Mouse (Mus musculus) thymus, postnatal 10 days (tissue): ENCODE measurements around the gene Ubtd1.
"Not testable (repeated sequence)": the region's sequence is repeated elsewhere in the genome, so short reads cannot be mapped to it uniquely, and the experiment has no call there.

Experiments used
- DNase-seq, 2 experiments: peaks; one replicate each; pipeline ENCODE4 v3.0.0; 2021; ENCODE audit warnings: low spot score in 2 of 2

The Ubtd1 gene

GRCm38 (mm10) chr19:42061443-42061842 lies 79.9 kb downstream of the Ubtd1 start:
- DNase-seq, result no peak

- DNase-seq, result no peak
Measured at GRCm38 (mm10) chr19:42068441-42069240, 87.1 kb downstream of the Ubtd1 start.

GRCm38 (mm10) chr19:42069241-42069525 lies 87.6 kb downstream of the Ubtd1 start:
- DNase-seq, result no peak

GRCm38 (mm10) chr19:42071221-42071620 lies 89.7 kb downstream of the Ubtd1 start:
- DNase-seq, result no peak

GRCm38 (mm10) chr19:42071886-42072608 lies 90.5 kb downstream of the Ubtd1 start:
- DNase-seq, result no peak

- DNase-seq, result no peak
Measured at GRCm38 (mm10) chr19:42072802-42073201, 91.2 kb downstream of the Ubtd1 start.

- no peak for DNase-seq
Measured at GRCm38 (mm10) chr19:42075051-42075450, 93.5 kb downstream of the Ubtd1 start.

- no peak for DNase-seq
Measured at GRCm38 (mm10) chr19:42075992-42076391, 94.4 kb downstream of the Ubtd1 start.

- no peak for DNase-seq
Measured at GRCm38 (mm10) chr19:42078566-42078965, 97.0 kb downstream of the Ubtd1 start.

- DNase-seq, result no peak
Measured at GRCm38 (mm10) chr19:42079006-42079405, 97.4 kb downstream of the Ubtd1 start.

GRCm38 (mm10) chr19:42079950-42080349 lies 98.4 kb downstream of the Ubtd1 start:
- no peak for DNase-seq

GRCm38 (mm10) chr19:42080469-42080868 lies 98.9 kb downstream of the Ubtd1 start:
- DNase-seq, result no peak

GRCm38 (mm10) chr19:42081613-42082012 lies 100.0 kb downstream of the Ubtd1 start:
- not testable (repeated sequence) for DNase-seq
